Mouse (Mus musculus) CD4-positive, CD25-positive, alpha-beta regulatory T cell, adult 2 months (primary cell): ENCODE measurements around the gene Lrp1.
A peak's percentile ranks its signal among the peaks of the same experiment; 100 is the strongest.

ENCODE experiments used
- DNase-seq: peaks from one replicate; pipeline ENCODE4 v3.0.0-alpha.2; 2012; ENCODE audit warnings: low read depth, low spot score

Gene Lrp1

GRCm38 (mm10) chr10:127615591-127615990 is 5.4 kb downstream of the Lrp1 start:
- no peak for DNase-seq

- DNase-seq: no peak
Measured at GRCm38 (mm10) chr10:127615034-127615374, 5.9 kb downstream of the Lrp1 start.

GRCm38 (mm10) chr10:127614236-127615033 is 6.5 kb downstream of the Lrp1 start:
- no peak for DNase-seq

DNA sequence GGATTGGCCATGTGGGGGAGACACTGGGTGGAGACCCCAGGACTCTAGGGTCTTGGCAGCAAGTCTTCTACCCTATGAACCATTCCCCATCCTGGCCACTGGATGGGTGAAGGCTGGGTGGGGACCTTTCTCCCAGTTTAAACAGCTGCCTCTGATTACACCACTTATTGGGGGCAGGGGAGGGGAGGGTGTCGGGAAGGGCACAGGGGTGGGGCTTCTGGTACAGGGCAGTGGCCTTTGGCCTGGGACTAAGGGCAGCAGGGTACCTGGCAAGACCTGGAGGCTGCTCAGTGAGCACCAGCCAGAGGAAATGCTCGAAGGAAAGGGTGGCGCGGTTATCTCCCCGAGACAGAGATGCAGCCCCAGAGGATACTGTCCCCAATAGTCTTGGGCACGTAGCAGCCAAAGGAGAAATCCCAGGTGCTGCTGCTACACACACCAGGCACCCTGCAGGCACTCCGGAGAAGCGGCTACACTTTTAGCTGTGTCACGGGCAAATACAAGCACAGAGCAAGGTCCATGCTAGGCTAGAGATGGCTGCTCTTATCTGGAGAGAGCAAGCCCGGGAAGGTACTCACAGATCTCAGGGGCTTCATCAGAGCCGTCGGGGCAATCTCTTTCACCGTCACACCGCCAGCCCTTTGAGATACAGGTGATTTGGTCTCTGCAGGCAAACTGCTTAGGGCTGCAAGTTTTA is 8.7 kb downstream of the Lrp1 start:
- DNase-seq: no peak

DNA sequence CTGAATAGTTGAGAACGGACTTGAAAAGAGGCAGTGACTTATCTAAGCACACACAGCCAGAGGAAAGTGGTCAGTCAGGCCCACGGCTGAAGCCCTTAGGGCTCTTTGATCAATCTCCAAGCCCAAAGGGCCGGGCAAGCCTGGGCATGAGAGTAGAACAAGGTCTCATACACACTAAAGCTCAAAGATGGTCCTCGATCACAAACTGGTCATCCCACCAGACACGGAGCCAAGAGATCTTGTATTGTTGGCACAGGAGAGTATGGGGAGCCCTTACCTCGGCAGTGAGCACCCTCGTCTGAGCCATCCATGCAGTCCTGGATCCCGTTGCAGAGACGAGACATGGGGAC is 10.9 kb downstream of the Lrp1 start:
- no peak for DNase-seq

- DNase-seq: no peak
Measured at GRCm38 (mm10) chr10:127609415-127610065, 11.4 kb downstream of the Lrp1 start.

DNA sequence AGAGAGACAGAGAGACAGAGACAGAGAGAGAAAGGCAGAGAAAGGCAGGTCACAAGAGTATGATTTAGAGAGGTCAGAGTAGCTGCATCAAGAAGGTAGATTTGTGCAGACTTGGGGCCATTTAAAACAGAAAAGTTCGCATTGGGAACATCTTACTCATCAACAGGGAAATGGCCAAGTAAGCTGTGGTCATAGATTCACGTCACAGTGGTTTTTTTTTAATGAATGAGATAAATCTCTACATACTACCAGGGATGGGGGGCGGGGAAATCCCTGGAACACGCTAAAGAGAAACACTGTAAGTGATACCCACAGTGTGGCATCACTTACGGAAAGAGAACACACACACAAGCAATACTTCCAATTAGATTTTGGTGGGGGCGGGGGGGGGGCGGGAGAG is 13.9 kb downstream of the Lrp1 start:
- DNase-seq: peak; percentile 6

- DNase-seq: no peak
Measured at GRCm38 (mm10) chr10:127605756-127606155, 15.2 kb downstream of the Lrp1 start.

- DNase-seq: no peak
Measured at GRCm38 (mm10) chr10:127605251-127605547, 15.7 kb downstream of the Lrp1 start.

DNA sequence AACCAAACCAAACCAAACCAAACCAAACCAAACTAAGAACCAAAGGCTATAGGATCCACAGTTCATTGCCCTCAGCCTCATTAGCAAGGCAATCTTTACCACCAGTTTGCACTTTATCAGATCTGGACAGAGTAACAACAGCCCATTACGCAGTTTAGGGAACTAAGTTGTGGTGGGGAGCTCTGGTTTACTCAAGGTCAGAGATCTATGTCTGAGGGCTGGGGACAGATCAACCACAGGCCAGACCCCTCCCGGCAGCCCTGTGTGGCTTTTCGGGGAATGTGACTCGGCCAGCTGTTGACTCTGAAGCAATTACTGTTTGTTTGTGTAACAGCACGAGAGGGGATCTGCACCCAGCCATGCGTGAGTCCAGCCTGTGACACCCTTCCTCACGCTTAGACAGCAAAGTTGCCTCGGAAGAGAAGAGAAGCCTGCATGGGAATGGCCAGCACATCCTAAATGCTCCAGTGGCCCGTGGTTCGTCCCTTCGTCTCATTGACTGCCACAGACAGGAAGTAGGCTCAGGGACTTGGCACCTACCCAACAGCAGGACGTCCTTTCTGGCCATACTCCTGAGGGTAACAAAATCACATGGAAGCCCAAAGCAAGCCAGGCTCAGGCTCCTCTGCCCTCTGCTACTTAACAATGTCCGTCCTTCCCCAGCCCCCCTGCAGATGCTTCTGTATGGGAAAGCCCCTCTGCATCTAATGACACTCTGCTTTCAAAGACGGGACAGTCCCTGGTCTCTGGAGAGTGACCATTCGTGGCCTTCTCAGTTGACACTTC is 16.3 kb downstream of the Lrp1 start:
- DNase-seq: no peak

DNA sequence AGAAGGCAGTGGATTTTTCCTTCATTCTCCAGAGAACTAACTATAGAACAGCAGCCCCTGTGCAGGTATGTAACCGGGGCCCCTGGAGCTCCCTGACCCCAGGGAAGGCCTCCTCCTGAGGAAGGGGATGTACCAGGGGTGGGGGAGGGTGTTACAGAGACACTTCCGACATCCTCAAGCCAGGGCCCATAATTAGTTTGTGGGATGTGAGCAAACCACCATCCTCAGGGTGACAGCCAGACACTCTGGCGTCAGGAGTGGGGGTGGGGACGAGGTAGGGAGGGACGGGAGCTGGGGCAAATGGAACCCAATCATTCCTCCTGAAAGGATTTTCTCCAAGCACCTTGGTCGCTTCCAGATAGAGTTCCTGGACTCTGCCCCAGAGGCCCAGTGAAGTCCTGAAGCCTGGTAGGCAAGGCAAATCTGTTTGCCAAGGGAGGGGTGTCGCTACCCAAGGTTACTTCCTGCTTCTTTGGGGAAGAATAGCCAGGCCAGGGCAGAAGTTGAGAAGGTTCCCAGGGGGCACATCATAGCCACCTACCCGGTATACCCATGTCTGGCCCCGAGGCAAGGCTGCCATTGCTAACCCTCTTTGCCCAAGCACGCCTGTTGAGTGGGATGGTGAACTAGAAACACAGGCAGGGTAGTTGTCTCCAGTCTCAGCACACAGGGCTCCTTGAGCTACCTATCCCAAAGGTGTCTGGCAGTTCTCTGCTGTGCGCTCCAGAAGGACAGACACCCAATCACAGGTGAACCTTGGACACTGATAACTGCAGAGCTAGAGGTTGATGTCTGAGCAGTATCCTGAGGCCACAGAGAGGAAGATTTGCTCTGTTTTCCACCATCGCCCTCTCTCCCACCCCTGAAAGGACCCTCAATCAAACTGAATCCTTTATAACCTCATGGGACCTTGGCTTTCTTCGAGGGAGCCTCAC is 17.2 kb downstream of the Lrp1 start:
- DNase-seq: no peak

DNA sequence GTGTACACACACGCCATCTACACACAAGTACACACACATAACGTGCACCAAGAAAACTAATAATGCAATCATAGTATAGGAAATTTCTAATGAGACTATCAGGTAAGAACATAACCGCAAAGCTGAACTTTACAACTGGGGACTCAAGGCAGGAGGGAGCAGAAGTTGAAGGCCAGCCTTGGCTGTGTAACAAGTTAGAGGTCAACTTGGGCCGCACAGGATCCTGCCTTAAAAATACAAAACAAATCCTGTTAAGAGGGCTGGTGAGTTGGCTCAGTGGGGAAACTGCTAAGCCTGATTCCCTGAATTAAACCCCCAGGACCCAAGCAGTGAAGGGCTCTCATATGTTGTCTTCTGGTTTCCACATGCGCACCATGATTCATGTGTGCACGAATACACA is 18.8 kb downstream of the Lrp1 start:
- DNase-seq: no peak

DNA sequence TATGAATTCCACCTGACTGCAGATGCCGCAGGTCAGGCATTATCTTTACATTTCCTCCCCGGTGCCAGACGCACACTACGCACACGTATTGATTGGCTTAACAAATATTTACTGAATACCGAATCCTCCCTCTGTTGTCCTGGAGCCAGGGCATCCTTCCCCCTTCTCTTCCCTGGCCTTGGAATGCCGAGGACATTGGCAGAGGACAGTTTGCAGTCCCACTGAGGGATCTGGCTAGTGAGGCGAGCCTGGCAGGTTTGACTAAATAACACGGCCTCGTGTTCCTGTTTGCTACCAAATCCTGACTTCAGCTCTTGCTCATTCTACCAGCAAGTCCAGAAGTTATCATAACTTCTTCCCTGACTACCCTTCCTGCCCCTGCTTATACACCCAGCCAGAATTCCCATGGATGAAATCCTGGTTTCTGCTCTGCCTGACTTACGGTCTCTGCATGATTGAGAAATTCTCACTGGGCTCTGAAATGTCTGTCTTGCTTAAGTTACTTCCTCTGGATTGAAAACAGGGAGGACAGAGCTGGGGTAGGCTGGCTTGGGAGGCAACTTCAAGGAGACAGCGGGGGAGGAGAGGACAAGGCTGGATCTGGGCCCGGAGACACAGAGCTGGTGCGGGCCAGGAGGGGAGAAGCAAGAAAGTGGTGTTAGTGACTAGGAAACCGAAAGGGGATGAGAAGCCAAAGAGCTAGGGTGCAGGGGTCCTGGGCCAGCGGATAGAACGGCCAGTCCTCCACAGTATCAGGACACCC is 21.0 kb downstream of the Lrp1 start:
- no peak for DNase-seq

DNA sequence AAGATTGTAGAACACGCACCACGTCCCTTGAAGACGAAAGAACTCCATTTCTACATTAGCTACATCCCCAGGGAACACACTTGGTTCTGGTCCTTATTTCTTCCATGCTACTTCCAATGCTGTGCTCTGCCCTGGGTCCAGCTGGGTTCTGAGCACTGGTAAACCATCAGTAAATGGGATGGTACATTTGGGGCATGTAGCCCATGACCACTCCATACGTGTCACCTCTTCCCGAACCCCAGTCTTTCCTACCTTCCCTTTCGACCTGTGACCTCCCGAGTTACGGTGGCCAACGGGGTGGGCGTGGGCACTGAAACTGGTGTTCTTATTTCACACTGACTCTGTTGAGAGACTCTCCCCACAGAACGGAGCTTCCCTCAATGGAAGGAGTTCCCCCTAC is 21.7 kb downstream of the Lrp1 start:
- no peak for DNase-seq

GRCm38 (mm10) chr10:127598607-127599006 is 22.3 kb downstream of the Lrp1 start:
- no peak for DNase-seq

DNA sequence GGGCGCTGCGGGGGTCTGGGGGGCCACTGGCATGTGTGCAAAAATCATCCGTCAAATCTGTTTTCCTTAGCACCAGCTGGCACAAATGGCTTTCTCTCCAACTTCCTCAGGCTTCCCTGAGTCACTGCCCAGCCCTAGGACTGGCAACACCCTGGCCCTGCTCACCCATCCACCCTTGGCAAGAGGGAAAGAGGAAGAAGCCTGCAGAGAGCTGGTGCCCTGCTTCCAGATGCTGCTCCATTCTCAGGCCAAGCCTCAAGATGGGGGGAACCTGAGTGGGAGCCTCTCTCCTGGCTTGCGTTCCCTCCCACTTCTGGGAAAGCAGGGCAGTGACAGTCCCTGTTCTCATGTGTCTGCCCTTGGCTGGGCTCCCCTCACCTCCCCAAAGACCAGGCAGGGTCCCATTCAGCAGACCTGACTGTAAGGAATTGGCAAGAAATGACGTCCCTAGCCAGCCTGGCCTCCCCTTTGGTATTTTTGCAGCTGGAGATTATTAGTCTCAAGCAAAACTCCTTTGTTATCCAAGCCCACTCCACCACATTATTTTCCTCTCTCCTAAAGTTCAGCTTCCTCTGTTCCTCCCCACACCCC is 23.5 kb downstream of the Lrp1 start:
- DNase-seq: no peak

DNA sequence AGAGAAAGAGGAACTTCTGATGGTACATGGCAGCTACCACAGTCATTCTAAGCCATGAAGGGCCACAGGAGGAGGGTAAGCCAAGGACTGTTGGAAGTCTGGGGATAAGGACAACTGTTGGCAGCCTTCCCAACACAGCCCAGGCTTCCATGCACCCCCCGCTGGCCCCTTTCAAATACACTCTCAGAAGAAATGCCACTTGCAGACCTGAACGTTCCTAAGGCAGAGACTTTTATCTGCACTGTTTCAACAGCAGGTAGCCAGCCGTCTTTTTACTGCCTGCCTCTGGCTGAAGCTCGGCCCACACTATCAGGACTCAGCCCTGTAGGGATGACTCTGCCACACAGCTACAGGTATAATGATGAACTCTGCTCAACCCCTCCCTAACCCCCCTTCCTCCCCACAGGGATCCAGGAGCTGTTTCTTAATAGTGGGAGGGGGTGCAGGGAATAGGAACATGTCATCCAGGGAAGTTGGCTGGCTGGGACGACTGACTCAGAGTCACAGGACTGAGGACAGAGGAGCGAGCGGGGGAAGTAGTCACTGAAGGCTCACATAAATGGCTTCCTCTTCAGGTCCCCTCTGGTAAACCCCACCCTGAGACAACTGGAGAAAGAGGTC is 24.5 kb downstream of the Lrp1 start:
- no peak for DNase-seq

- no peak for DNase-seq
Measured at GRCm38 (mm10) chr10:127594930-127595715, 25.8 kb downstream of the Lrp1 start.

DNA sequence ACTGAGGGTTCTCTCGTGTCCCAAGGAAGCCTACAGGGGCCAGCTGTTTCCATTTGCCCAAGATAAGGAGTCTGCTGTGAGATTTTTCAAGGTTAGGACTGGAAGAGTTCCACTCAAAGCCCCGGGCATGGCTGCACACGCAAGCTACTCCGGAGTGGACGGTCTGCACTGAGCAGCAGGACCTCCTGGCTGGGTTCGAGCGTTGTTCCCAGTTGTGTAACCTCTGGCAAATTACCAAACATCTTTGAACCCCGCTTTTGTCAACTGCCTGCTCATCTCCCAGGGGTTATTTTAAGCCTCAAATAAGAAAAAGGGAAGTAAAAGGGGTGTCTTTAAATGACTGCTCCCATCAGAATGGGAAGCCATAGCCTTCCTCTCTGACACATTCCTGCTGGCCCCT is 26.5 kb downstream of the Lrp1 start:
- DNase-seq: no peak
